Mouse (Mus musculus): ENCODE results near the gene Fryl. TPM values are rescaled to one million over a fixed set of nuclear protein-coding genes. Genes with fewer than 3 reads are reported as not detected.

Gene Fryl
- polyA plus RNA-seq, 1 experiment: 29.9 TPM

DNA sequence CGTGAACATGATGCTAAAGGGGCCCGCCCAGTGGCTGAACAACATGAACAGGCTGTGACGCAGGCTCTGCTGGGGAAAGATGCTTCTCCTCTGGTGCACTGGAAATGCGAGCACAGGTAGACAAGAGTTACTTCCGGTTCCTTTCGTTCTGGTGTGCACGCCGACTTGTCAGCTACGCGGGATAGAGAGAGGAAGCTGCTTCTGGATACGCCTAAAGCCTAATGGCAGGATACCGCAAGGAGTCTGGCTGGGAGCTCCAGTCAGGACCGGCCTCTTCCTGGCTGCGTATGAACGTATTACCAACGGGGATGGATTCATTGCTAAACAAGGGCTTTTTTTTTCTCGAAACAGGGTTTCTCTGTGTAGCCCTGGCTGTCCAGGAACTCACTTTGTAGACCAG lies 167.3 kb downstream of the Fryl start:
- H3K27me3 ChIP-seq (replicated peaks; ENCODE audit: control insufficient read depth, insufficient read depth, low read length): no peaks in the 10 kb centered on the region
- WGBS: 95% methylated on average over 17 of the region's 17 CpGs
- no peaks in the 10 kb centered on the region for H3K4me1 ChIP-seq (ENCODE audit: control insufficient read depth, insufficient read depth, low read length)
- TF ChIP-seq POLR2A (IDR thresholded peaks at IDR 0.05; ENCODE audit: low read depth, low read length): no peak
- TF ChIP-seq CTCF (conservative IDR thresholded peaks at IDR 0.05; ENCODE audit: insufficient read depth, insufficient read length, low read depth, low read length): no peak
- no peak overlapping the region for H3K27ac ChIP-seq (ENCODE audit: insufficient read depth, low read depth, low read length)
- H3K4me3 ChIP-seq (ENCODE audit: insufficient read depth, low read depth, low read length): no peak overlapping the region
- DNase-seq: no peak
- peaks cover 3% of the 10 kb centered on the region; the same call in 1 of the 2 replicates for H3K36me3 ChIP-seq (ENCODE audit: control insufficient read depth, insufficient read depth, low read length)

DNA sequence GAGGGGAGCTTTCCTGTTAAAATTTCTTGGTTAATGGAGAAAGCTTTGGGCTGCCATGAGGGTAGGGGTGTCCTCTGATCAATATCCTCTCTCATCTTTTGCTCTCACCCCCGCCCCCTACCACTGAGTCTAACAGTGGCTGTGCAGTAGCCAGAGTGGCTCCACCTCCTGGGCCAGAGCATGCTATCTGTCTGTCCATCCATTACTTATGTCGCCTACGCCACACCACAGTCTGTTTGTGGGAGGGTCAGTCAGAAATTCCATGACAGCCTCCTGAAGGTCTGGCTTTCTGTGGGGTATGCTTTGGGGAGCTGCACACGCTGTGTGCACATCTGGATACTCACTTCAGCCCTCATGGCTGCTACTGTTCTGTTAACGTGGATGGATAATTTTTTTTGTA lies 174.9 kb downstream of the Fryl start:
- TF ChIP-seq CTCF (conservative IDR thresholded peaks at IDR 0.05; ENCODE audit: insufficient read depth, insufficient read length, low read depth, low read length) (no peak), POLR2A (IDR thresholded peaks at IDR 0.05; ENCODE audit: low read depth, low read length) (no peak)
- no peak for DNase-seq
- no peak overlapping the region for H3K4me3 ChIP-seq (ENCODE audit: insufficient read depth, low read depth, low read length)
- 90% methylated on average over 5 of the region's 5 CpGs for WGBS
- H3K36me3 ChIP-seq (ENCODE audit: control insufficient read depth, insufficient read depth, low read length): 0 out of 2 replicates have a peak, but pooled peaks cover 3% of the 10 kb centered on the region
- H3K4me1 ChIP-seq (ENCODE audit: control insufficient read depth, insufficient read depth, low read length): no peaks in the 10 kb centered on the region
- no peaks in the 10 kb centered on the region for H3K27me3 ChIP-seq (replicated peaks; ENCODE audit: control insufficient read depth, insufficient read depth, low read length)
- no peak overlapping the region for H3K27ac ChIP-seq (ENCODE audit: insufficient read depth, low read depth, low read length)

DNA sequence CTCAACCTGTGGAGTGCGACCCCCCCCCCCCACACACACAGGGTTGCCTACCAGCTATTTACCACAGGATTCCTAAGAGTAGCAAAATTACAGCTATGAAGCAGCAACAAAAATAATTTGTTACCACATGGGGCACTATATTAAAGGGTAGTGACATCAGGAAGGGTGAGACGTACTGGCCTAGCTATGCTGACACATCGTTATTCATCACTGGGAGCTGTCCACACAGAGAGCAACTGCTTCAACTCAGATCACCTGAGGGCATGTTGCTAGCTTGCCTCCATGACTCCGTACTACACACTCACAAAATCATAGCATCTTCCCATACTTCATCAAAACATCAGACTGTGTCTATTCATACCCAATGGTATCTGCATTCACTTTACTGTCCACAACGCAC lies 176.6 kb downstream of the Fryl start:
- 83% methylated on average over 5 of the region's 5 CpGs for WGBS
- no peak for DNase-seq
- TF ChIP-seq CTCF (conservative IDR thresholded peaks at IDR 0.05; ENCODE audit: insufficient read depth, insufficient read length, low read depth, low read length) (no peak), POLR2A (IDR thresholded peaks at IDR 0.05; ENCODE audit: low read depth, low read length) (no peak)
- Histone ChIP-seq H3K4me1 (ENCODE audit: control insufficient read depth, insufficient read depth, low read length) (no peaks in the 10 kb centered on the region), H3K36me3 (ENCODE audit: control insufficient read depth, insufficient read depth, low read length) (0 out of 2 replicates have a peak, but pooled peaks cover 1% of the 10 kb centered on the region), H3K27ac (ENCODE audit: insufficient read depth, low read depth, low read length) (no peak overlapping the region), H3K27me3 (replicated peaks; ENCODE audit: control insufficient read depth, insufficient read depth, low read length) (no peaks in the 10 kb centered on the region), H3K4me3 (ENCODE audit: insufficient read depth, low read depth, low read length) (no peak overlapping the region)

- 32% methylated on average over 15 of the region's 15 CpGs for WGBS
- TF ChIP-seq CTCF (conservative IDR thresholded peaks at IDR 0.05; ENCODE audit: insufficient read depth, insufficient read length, low read depth, low read length) (peak; percentile 84), POLR2A (IDR thresholded peaks at IDR 0.05; ENCODE audit: low read depth, low read length) (no peak)
- no peaks in the 10 kb centered on the region for H3K4me1 ChIP-seq (ENCODE audit: control insufficient read depth, insufficient read depth, low read length)
- H3K4me3 ChIP-seq (ENCODE audit: insufficient read depth, low read depth, low read length): no peak overlapping the region
- no peaks in the 10 kb centered on the region for H3K27me3 ChIP-seq (replicated peaks; ENCODE audit: control insufficient read depth, insufficient read depth, low read length)
- H3K27ac ChIP-seq (ENCODE audit: insufficient read depth, low read depth, low read length): no peak overlapping the region
- H3K36me3 ChIP-seq (ENCODE audit: control insufficient read depth, insufficient read depth, low read length): peaks cover 4% of the 10 kb centered on the region
- peak; percentile 72 for DNase-seq
These were observed 185.1 kb downstream of the Fryl start for GRCm38 (mm10) chr5:73071319-73071718.

- TF ChIP-seq CTCF (conservative IDR thresholded peaks at IDR 0.05; ENCODE audit: insufficient read depth, insufficient read length, low read depth, low read length) (no peak), POLR2A (IDR thresholded peaks at IDR 0.05; ENCODE audit: low read depth, low read length) (no peak)
- Histone ChIP-seq H3K27ac (ENCODE audit: insufficient read depth, low read depth, low read length) (no peak overlapping the region), H3K27me3 (replicated peaks; ENCODE audit: control insufficient read depth, insufficient read depth, low read length) (no peaks in the 10 kb centered on the region), H3K4me1 (ENCODE audit: control insufficient read depth, insufficient read depth, low read length) (no peaks in the 10 kb centered on the region), H3K4me3 (ENCODE audit: insufficient read depth, low read depth, low read length) (no peak overlapping the region), H3K36me3 (ENCODE audit: control insufficient read depth, insufficient read depth, low read length) (peaks cover 8% of the 10 kb centered on the region)
- DNase-seq: peak; percentile 13
- WGBS: 52% methylated on average over 6 of the region's 6 CpGs
These were observed 189.5 kb downstream of the Fryl start for GRCm38 (mm10) chr5:73066946-73067345.

GRCm38 (mm10) chr5:73063768-73064669 lies 192.4 kb downstream of the Fryl start:
- WGBS: 71% methylated on average over 13 of the region's 13 CpGs
- H3K27ac ChIP-seq (ENCODE audit: insufficient read depth, low read depth, low read length): no peak overlapping the region
- TF ChIP-seq POLR2A (IDR thresholded peaks at IDR 0.05; ENCODE audit: low read depth, low read length) (no peak), CTCF (conservative IDR thresholded peaks at IDR 0.05; ENCODE audit: insufficient read depth, insufficient read length, low read depth, low read length) (no peak)

DNA sequence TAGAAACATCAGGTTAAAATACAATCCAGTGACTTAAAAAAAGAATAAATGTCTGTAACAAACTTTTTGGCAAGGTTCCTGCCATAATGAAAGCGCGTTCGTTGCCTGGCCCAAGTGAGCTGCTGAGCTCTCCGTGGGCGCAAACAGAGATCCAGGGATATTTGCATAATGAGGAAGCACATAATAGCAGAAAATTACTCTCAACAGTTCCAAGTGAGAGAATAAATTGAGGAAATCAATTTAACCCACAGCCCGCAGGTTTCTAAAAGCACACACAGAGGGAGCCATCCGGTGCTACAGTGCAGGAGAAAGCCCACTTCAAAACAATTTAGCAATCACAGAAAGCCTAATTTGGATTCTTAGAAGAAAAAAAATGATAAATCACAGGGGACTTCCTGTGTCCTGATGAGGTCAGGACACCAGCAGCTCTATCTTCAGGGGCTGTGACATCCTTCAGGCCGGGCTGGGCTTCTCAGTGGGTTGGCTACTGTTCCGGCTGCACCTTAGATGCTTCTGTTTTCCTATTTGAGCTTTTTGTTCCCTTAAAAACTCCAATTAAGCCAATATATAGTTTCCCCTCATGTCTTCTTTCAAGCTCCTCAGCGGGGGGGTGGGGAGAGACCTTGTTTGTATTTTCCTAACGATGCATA lies 194.8 kb downstream of the Fryl start:
- no peak for DNase-seq
- Histone ChIP-seq H3K4me1 (ENCODE audit: control insufficient read depth, insufficient read depth, low read length) (no peaks in the 10 kb centered on the region), H3K4me3 (ENCODE audit: insufficient read depth, low read depth, low read length) (no peak overlapping the region), H3K27ac (ENCODE audit: insufficient read depth, low read depth, low read length) (no peak overlapping the region), H3K27me3 (replicated peaks; ENCODE audit: control insufficient read depth, insufficient read depth, low read length) (no peaks in the 10 kb centered on the region), H3K36me3 (ENCODE audit: control insufficient read depth, insufficient read depth, low read length) (peaks cover 8% of the 10 kb centered on the region)
- no peak for TF ChIP-seq CTCF (conservative IDR thresholded peaks at IDR 0.05; ENCODE audit: insufficient read depth, insufficient read length, low read depth, low read length)
- no peak for TF ChIP-seq POLR2A (IDR thresholded peaks at IDR 0.05; ENCODE audit: low read depth, low read length)
- WGBS: 57% methylated on average over 11 of the region's 11 CpGs

More at GRCm38 (mm10) chr5:73063768-73064669, 192.4 kb downstream of the Fryl start:
- Histone ChIP-seq H3K27me3 (replicated peaks; ENCODE audit: control insufficient read depth, insufficient read depth, low read length) (no peaks in the 10 kb centered on the region), H3K4me1 (ENCODE audit: control insufficient read depth, insufficient read depth, low read length) (no peaks in the 10 kb centered on the region), H3K4me3 (ENCODE audit: insufficient read depth, low read depth, low read length) (no peak overlapping the region), H3K36me3 (ENCODE audit: control insufficient read depth, insufficient read depth, low read length) (peaks cover 7% of the 10 kb centered on the region)
- no peak for DNase-seq

Data from kidney, adult 2 months (tissue).